Mouse (Mus musculus) megakaryocyte, embryonic 14.5 days (primary cell): ENCODE data around the gene Efcab8. TPM values are rescaled to one million over a fixed set of nuclear protein-coding genes. Genes with fewer than 3 reads are reported as not detected.
A peak's percentile ranks its signal among the peaks of the same experiment; 100 is the strongest.
"Not testable (repeated sequence)": the region's sequence is repeated elsewhere in the genome, so short reads cannot be mapped to it uniquely, and the experiment has no call there.

Source experiments
- H3K27me3 ChIP-seq: replicated peaks from 2 replicates; pipeline ENCODE3; 2012; ENCODE audit warnings: inconsistent platforms
- H3K36me3 ChIP-seq: replicated peaks from 2 replicates; pipeline ENCODE3; 2012; ENCODE audit warnings: low read length, inconsistent platforms, mixed read lengths
- H3K4me1 ChIP-seq: 2 replicates; pipeline ENCODE4 v1.6.1; 2012; ENCODE audit warnings: inconsistent platforms
- H3K4me3 ChIP-seq: replicated peaks from 2 replicates; pipeline ENCODE3; 2012; ENCODE audit warnings: moderate library complexity, mild to moderate bottlenecking, inconsistent platforms
- H3K9me3 ChIP-seq: 2 replicates; pipeline ENCODE4 v1.6.1; 2012; ENCODE audit warnings: inconsistent platforms
- FLI1 ChIP-seq: IDR thresholded peaks from 2 replicates; pipeline ENCODE4 v1.6.1; 2012; ENCODE audit warnings: low read length, inconsistent platforms, mixed read lengths
- GATA1 ChIP-seq: IDR thresholded peaks from 3 replicates; pipeline ENCODE4 v1.6.1; 2012; ENCODE audit warnings: mixed read lengths, low read length, inconsistent platforms, borderline replicate concordance
- polyA plus RNA-seq: library from polyadenylated mRNA; stranded (reverse); fragments of >175 nt; gene quantifications from 2 replicates; pipeline ENCODE4 v1.2.3, GENCODE M21; 2012; ENCODE audit warnings: low replicate concordance; ENCODE audit not compliant: insufficient read depth

Efcab8 gene
- polyA plus RNA-seq, 1 experiment: 1.1 TPM

GRCm38 (mm10) chr2:153772950-153773349 lies 6.8 kb upstream of the Efcab8 start:
- H3K36me3 ChIP-seq: peaks cover 91% of the 10 kb centered on the region

GRCm38 (mm10) chr2:153775472-153775871 lies 4.3 kb upstream of the Efcab8 start:
- H3K4me1 ChIP-seq: peaks cover 25% of the 10 kb centered on the region
- H3K9me3 ChIP-seq: no peaks in the 10 kb centered on the region
- peaks cover 67% of the 10 kb centered on the region for H3K36me3 ChIP-seq
- no peaks in the 10 kb centered on the region for H3K27me3 ChIP-seq
- TF ChIP-seq GATA1 (no peak), FLI1 (no peak)
- peak overlapping the region; percentile 14 for H3K4me3 ChIP-seq

More at GRCm38 (mm10) chr2:153772950-153773349, 6.8 kb upstream of the Efcab8 start:
- Histone ChIP-seq H3K27me3 (no peaks in the 10 kb centered on the region), H3K4me3 (no peak overlapping the region), H3K4me1 (peaks cover 7% of the 10 kb centered on the region), H3K9me3 (no peaks in the 10 kb centered on the region)
- TF ChIP-seq FLI1: no peak
- no peak for TF ChIP-seq GATA1

GRCm38 (mm10) chr2:153778638-153779362 lies 931 bp upstream of the Efcab8 start:
- Histone ChIP-seq H3K36me3 (peaks cover 34% of the 10 kb centered on the region), H3K9me3 (no peaks in the 10 kb centered on the region), H3K4me3 (peak overlapping the region; percentile 88), H3K27me3 (peaks cover 2% of the 10 kb centered on the region), H3K4me1 (peaks cover 21% of the 10 kb centered on the region)
- TF ChIP-seq GATA1 (no peak), FLI1 (no peak)

- Histone ChIP-seq H3K27me3 (peaks cover 5% of the 10 kb centered on the region), H3K4me3 (no peak overlapping the region), H3K9me3 (no peaks in the 10 kb centered on the region), H3K4me1 (peaks cover 33% of the 10 kb centered on the region), H3K36me3 (peaks cover 12% of the 10 kb centered on the region)
- TF ChIP-seq FLI1 (no peak), GATA1 (no peak)
These were observed 1.4 kb downstream of the Efcab8 start for GRCm38 (mm10) chr2:153781181-153781580.

GRCm38 (mm10) chr2:153784668-153785067 lies 4.9 kb downstream of the Efcab8 start:
- no peak overlapping the region for H3K4me3 ChIP-seq
- TF ChIP-seq GATA1: no peak
- TF ChIP-seq FLI1: no peak
- no peaks in the 10 kb centered on the region for H3K36me3 ChIP-seq
- H3K27me3 ChIP-seq: peaks cover 32% of the 10 kb centered on the region
- H3K9me3 ChIP-seq: no peaks in the 10 kb centered on the region
- H3K4me1 ChIP-seq: peaks cover 21% of the 10 kb centered on the region

- peaks cover 77% of the 10 kb centered on the region for H3K27me3 ChIP-seq
- TF ChIP-seq FLI1 (no peak), GATA1 (no peak)
- no peak overlapping the region for H3K4me3 ChIP-seq
- H3K9me3 ChIP-seq: peaks cover 14% of the 10 kb centered on the region
- no peaks in the 10 kb centered on the region for H3K36me3 ChIP-seq
- no peaks in the 10 kb centered on the region for H3K4me1 ChIP-seq
These were observed 13.6 kb downstream of the Efcab8 start for GRCm38 (mm10) chr2:153793366-153793765.

- no peak for TF ChIP-seq GATA1
- no peak for TF ChIP-seq FLI1
- no peak overlapping the region for H3K4me3 ChIP-seq
- peaks cover 73% of the 10 kb centered on the region for H3K27me3 ChIP-seq
- peaks cover 14% of the 10 kb centered on the region for H3K9me3 ChIP-seq
- no peaks in the 10 kb centered on the region for H3K36me3 ChIP-seq
- H3K4me1 ChIP-seq: no peaks in the 10 kb centered on the region
These were observed 15.4 kb downstream of the Efcab8 start for GRCm38 (mm10) chr2:153795090-153795489.

GRCm38 (mm10) chr2:153807464-153807863 lies 27.7 kb downstream of the Efcab8 start:
- H3K9me3 ChIP-seq, H3K4me3 ChIP-seq, H3K36me3 ChIP-seq: not testable (repeated sequence)
- Histone ChIP-seq H3K4me1 (peaks cover 26% of the 10 kb centered on the region), H3K27me3 (peaks cover 69% of the 10 kb centered on the region)

- Histone ChIP-seq H3K36me3 (no peaks in the 10 kb centered on the region), H3K27me3 (peaks cover 70% of the 10 kb centered on the region), H3K9me3 (no peaks in the 10 kb centered on the region), H3K4me1 (peaks cover 21% of the 10 kb centered on the region), H3K4me3 (no peak overlapping the region)
- TF ChIP-seq FLI1: no peak
- TF ChIP-seq GATA1: no peak
These were observed 28.4 kb downstream of the Efcab8 start for GRCm38 (mm10) chr2:153808146-153808545.

- TF ChIP-seq GATA1 (no peak), FLI1 (no peak)
- H3K27me3 ChIP-seq: peaks cover 69% of the 10 kb centered on the region
- H3K4me1 ChIP-seq: peaks cover 19% of the 10 kb centered on the region
- no peak overlapping the region for H3K4me3 ChIP-seq
- no peaks in the 10 kb centered on the region for H3K36me3 ChIP-seq
- H3K9me3 ChIP-seq: no peaks in the 10 kb centered on the region
These were observed 29.1 kb downstream of the Efcab8 start for GRCm38 (mm10) chr2:153808841-153809240.

GRCm38 (mm10) chr2:153809921-153810320 lies 30.2 kb downstream of the Efcab8 start:
- no peak overlapping the region for H3K4me3 ChIP-seq
- no peaks in the 10 kb centered on the region for H3K9me3 ChIP-seq
- TF ChIP-seq GATA1: no peak
- no peak for TF ChIP-seq FLI1
- peaks cover 19% of the 10 kb centered on the region for H3K4me1 ChIP-seq
- H3K36me3 ChIP-seq: no peaks in the 10 kb centered on the region
- peaks cover 70% of the 10 kb centered on the region for H3K27me3 ChIP-seq
